Mouse (Mus musculus) induced T-regulatory cell, adult 2 months (primary cell): ENCODE results near the gene Cpa2.
A peak's percentile ranks its signal among the peaks of the same experiment; 100 is the strongest.

Experiments
- DNase-seq: peaks from one replicate; pipeline ENCODE4 v3.0.0-alpha.2; 2012; ENCODE audit warnings: low read depth

Gene Cpa2

DNA sequence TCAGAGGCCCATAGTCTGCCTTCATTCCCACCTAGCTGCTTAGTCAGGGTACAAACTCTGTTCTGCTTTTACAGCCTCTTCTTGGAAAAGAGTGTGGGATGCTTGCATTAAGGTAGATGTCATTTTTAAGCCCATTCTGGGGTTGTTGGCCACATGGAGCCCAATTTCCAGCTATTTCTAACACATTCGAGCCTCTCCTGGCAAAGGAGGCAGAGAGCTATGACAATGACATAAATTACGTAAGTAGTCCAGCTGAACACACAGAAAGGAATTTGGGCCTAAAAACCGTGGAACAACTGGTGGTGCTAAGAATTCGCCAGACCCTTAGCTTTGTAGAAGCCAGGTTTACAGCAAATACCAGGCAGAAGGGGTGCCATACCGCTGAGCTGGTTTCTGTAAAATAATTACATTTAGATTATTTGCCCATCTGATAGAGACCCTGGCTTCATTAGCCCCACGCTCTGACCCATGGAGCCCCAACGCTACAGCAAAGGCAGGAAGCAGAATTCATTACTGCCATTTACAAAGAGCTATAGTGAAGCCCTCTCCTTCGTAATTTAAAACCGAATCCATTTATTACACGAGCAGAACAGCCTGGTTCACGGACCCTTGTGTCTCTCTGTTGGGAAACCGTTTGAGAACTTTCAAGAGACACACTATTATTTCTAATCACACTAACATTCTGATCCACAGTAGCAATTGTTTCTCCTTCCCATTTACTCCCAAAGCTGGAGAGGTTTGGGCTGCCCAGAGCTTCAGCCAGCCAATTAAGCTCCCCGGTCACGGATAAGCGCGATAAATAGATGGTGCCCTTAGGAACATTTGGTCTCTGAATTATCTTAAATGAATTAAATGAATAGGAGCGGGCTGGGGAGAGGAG lies 38.8 kb downstream of the Cpa2 start:
- no peak for DNase-seq

DNA sequence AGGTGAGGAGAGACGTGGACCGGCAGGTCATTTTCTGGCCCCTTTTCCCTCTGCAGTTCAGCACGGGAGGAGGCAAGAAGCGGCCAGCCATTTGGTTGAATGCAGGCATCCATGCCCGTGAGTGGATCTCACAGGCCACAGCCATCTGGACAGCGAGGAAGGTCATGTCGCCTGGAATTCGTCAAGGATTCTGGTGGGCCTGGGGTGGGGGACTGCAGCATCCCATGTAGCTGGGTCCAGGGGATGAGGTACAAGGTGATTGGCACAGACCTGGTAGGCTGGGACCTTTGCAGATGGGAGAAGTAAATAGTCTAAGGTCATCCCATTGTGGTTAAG lies 39.4 kb downstream of the Cpa2 start:
- no peak for DNase-seq

DNA sequence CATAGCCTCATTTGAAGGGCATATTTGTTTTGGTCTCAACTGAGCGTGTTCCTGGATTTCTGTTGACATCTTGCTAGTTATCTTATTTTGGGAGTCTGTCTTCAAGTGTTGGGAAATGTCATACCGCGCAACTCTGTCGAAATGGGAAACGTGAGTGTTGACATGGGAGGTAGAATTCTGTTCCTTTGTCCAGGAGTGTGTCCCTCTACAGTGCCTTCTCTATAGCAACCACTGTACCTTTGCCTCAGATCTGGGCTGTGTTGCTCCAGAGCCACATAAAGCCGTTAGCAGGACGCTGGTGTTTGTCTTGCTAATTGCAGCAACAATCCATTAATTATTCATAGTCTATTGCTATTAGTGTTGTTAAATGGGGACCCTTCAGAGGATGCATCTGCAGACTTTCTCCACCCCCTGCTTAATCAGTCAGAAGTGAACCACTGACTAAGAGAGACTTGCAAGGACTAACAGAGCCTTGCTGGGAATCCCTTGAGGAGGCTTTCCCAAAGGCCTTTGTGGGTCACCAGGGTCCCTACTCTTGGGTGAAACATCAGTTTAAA lies 45.6 kb downstream of the Cpa2 start:
- DNase-seq = no peak

DNA sequence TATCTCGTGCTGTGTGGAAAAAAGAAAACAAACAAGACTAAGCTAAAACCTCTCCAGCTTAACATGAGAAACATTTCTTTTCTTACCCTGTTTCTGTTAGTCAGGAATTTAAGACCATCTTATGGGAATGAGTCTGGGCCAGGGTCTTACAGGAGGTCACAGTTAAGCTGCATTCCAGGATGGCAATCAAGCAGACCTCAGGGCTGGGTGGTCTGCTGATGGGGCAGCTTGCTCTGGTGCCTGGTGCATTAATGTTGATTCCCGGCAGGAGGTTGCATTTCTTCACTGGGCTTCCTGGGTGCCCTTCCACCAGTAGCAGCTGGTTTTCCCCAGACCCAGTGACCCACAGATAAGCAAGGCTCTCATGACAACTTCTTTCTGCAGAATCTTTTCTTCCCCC lies 48.4 kb downstream of the Cpa2 start:
- DNase-seq = no peak

DNA sequence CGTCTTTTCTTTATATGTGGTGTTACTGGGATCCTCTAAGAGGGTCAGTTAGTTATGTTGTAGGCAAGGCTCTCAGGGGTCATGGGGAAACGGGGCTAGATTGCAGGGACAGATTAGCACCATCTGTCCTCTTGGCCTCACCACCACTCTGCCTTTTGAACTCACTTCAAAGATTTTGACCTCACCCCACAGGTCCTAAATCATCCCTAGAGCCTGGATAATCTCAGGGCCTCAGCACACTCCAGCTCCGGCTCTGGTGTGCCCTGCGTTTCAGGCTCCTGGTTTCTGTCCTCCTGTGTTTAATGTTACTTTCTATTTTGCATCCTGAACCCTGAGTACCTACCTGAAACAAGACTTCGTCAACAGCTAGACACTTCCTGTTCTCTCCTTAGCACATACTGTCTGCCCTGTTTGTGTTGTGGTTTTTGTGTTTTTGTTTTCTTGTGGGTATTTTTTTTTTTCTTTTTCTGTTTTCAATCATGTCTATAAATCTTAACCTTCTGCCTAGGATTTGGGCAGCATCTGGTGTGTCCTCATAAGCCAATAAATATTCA lies 50.5 kb downstream of the Cpa2 start:
- DNase-seq = peak; percentile 65

DNA sequence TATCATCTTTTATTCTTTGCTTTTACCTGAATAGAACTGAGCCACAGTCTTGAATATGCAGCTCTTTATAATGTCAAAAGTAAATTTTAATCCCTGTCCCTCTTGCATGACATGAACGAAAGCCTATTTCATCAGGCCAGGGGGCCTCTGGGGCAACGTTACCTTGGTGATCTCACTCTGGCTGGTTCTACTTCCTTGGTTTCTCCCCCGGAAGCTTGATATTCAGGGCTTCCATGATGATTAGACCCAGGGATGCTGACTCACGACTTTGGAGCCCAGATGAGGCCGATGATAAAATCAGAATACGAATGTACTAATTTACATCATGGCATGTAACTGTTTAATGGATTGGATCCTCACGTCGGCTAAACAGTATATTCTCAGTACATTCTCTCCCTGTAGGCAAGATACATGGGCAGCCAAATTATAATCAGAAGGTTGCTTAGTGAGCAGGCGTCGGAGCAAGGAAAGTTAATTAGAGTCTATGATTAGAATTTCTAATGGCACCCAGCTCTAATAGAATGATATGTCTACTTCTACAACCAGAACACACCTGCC lies 51.1 kb downstream of the Cpa2 start:
- no peak for DNase-seq

DNA sequence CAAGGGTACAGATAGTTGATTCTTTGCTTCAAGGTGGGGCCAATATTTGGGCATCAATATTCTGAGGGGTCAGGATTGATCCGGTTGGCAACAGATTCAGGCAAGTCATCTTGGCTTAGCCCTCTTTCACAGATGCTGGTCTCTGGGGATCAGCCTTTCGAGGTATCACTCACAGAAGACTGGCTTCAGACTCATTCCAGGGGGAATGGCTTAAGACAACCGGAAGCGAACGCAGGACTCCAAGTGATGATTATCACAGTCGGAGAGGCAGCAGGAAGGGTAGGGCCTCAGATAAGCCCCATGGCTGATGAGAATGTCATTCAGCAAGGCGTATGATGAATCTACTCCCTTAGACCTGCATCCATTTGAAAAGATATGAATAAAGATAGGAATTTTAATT lies 53.0 kb downstream of the Cpa2 start:
- no peak for DNase-seq

DNA sequence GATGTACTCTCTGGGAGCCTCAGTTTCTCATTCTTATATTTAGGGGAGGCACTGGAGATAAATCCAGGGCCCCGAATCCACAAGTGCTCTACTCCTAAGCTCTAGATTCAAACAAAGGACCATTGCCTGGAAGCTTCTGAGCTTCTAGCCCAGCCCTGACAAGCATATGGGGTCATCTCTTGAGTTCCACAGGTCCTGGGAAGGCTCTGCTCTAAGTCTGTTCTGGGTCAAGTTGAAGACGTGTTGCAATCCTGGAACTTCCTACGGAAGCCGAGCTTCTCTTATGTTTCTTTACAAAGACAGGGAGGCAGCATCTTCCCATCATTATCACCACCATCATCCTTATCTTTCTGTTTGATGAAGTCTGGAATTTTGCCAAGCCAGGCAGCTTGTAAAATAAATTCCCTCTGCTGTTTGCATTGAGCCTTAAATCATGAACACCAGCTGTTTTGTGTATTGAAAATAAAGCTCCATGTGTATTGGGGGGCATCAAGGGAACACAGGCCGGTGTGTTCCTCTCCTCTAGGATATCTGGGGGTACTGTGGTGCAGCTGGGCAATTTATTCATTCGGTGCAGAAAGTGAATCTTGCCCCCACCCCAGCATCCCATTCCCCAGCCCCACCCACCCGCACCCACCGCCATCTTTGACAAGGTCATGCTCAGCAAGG lies 55.0 kb downstream of the Cpa2 start:
- DNase-seq = no peak

DNA sequence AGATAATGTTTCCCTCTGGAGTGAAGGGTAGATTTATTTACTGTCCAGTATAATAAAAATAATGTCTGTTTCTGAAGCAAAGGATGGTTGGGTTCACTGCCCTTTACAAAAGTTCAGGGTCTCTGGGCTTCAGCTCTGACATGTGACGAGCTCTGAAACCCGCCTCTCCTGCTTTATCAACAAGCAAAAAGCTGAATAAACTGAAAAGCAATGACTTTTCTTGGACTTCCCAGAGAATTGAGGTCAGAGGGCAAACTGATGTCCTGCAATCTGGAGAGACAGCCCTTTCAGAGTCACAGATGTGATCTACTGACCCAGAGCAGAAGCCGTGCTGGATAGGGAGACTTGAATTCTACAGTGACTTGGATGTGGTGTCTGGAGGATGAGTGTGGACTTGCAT lies 58.7 kb downstream of the Cpa2 start:
- no peak for DNase-seq

DNA sequence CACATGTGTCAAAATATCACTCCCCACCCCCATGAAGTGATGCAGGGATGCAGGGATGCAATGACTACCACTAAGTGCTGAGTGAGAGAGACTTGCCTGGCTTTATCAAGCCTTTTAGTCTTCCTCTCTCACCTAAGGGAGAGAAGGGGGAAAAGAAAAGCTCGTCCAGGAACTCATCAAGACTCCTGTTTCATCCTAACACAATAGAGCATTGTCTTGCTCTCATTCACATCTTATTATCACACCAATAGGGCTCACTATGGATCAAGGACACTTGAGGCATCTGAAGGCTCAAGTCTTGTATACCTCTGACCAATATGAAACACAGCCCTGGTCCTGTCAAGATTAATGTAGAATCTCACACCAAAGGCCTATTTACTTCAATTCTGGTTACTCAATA lies 59.6 kb downstream of the Cpa2 start:
- no peak for DNase-seq

DNA sequence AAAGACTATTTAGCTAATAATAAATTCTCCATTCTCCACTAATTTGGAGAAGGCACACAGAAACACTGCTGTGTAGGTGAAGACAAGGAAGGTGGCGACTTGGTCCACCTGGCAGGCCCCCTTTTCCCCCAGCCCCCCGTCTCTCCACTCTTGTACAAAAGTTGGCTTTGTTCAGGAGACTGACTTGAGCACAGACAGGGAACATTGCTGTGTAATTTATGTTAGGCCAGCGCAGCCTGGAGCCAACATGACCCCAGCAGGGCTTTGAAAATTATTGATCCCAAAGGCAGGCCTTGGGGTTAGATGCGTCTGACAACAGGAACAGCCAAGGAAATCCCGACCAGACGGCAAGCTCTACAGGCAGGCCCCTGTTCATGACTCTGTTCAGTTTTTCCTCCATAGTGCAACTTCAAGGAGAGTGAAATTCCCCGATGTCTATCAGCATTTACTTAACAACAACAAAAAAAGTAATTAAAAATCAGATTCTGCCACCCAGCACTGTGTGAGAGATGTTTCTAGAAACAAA lies 63.0 kb downstream of the Cpa2 start:
- DNase-seq = no peak

DNA sequence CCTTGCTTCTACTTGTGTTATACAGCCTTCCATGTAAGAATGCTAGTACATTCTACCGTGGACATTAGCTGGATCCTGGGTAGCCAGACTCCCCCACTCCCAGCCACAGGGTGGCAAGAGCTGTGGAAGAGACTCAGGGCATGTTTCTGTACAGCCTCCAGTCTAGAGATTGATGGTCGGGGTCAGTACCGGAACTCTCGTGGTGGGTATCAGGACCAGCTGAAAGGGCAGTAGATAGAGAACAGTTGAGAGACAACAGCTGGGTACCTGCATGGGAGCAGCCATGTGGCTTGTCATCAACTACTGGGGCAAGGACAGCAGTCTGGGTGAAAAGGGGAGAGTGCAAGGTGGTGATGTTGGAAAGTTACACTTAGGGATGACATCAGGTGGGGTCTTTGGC lies 63.7 kb downstream of the Cpa2 start:
- DNase-seq = no peak

DNA sequence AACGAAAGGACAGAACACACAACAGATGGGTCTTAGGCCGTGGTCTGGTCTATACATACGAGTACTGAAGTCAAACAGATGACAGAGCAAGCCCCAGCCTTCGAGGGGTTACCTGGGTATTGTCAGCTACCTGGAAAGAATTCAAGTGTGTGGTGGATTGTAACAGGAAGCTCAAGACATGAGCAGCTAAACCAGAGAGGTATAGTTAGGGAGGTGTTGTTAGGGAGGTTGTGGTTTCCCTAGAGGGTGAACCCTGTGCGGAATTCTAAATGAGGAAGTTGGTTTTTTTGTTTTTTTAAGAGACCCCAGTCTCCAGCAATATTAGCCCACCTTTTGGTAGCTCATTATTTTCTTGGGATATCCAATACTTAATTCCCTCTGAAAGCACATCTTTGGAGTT lies 64.3 kb downstream of the Cpa2 start:
- no peak for DNase-seq

DNA sequence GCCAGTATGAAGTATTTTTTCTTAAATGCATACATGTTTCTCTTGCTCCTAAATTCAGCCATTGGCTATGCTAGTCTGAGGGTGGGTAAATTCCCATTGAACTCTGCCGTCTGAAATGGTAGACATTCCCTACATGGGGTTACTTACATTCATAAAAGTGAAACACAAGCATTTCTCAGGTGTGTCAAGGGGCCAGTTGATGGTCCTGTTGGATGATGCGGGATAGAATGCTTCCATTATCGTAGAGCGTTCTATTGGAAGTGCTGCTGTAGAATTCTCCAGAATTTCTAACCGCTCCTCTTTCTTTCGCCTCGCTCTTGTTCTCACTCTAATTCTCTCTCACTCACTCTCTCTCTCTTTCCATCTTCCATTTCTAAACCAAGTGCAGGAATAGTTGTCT lies 69.3 kb downstream of the Cpa2 start, which contains the start of gene Cpa5:
TSS of gene Cpa5 (plus strand) at position 301 of the 400 bp plus-strand sequence.
- DNase-seq = no peak

DNA sequence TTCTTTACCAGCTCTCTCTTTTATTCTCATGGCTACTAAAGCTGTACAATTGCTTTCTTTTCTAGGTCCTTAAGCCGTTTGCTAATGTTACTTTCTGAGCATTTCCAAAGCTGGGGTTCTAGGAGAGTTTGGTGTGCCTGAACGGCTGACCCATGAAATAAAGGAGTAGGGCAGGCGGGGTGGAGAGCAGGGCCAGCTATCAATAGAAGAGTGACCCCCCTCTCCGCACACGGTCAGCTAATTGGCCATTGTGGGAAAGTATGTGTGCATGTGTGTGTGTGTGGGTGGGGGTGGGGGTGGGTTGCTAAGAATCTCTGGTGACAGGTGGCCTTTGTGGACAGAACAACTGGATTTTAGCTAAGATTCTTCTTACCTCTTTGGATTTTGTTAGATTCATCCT lies 69.8 kb downstream of the Cpa2 start:
- DNase-seq = no peak
